Mouse (Mus musculus): ENCODE data around the gene Olfr944.

Olfr944 gene

DNA sequence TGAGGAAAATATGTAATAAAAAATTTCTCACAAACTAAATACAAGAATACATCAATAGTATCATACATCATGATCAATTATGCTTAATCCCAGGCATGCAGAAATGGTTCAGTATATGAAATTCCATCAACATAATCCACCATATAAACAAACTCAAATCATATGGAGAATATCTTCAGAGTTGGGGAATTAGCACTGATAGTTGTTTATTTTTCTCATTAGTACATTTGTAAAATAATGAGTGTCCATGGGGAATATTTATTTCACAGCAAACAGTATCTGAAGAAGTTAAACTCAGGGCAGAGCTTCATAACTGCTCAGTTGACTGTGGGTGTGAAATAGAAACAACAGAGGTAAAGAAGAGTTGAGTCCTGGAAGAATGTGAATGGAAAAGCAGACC lies at the start of gene Olfr944:
Olfr944 (plus strand) TSS at position 301 of the 400 bp plus-strand sequence.
- DNase-seq (ENCODE audit: low spot score in 2 of 2), result no peak

DNA sequence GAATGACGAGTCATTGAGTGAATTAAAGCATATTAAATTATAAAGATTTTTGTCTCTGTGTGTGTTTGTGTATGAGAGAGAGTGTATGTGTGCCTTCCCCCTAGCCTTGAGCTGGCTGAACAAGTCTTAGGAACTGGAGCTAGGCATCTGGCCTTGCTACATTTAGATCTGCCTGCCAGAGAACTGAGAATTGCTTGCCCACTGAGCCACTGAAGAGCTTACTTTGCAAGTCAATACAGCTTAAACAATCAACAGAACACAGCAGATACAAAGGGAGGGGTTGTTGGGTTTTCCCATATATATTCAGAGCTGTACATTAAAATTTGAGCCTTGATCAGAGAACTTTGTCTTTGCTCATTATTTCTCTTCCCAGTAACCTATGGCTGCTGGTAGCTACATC lies 49.3 kb upstream of the Olfr944 start:
- no peak for DNase-seq (ENCODE audit: low spot score in 2 of 2)

- DNase-seq (ENCODE audit: low spot score in 2 of 2), result no peak
Measured at GRCm38 (mm10) chr9:39166004-39166403, 35.7 kb upstream of the Olfr944 start, which contains the start of gene Olfr943. TSS of gene Olfr943 (plus strand) at chr9:39166304.

GRCm38 (mm10) chr9:39249894-39250293 lies 48.2 kb downstream of the Olfr944 start, which contains the start of gene Olfr1537:
TSS of gene Olfr1537 (minus strand) at chr9:39249994.
- no peak for DNase-seq (ENCODE audit: low spot score in 2 of 2)
